Mouse (Mus musculus) megakaryocyte, embryonic 14.5 days (primary cell): ENCODE data around the gene Ildr1.

ENCODE experiments used
- FLI1 ChIP-seq: IDR thresholded peaks from 2 replicates; pipeline ENCODE4 v1.6.1; 2012; ENCODE audit warnings: low read length, inconsistent platforms, mixed read lengths
- GATA1 ChIP-seq: IDR thresholded peaks from 3 replicates; pipeline ENCODE4 v1.6.1; 2012; ENCODE audit warnings: mixed read lengths, low read length, inconsistent platforms, borderline replicate concordance

- TF ChIP-seq FLI1 (no peak), GATA1 (no peak)
These were observed 18.5 kb upstream of the Ildr1 start for GRCm38 (mm10) chr16:36675304-36675703.
